Mouse (Mus musculus): Measurements from ENCODE around the gene Ifitm1.
"Not testable (repeated sequence)": the region's sequence is repeated elsewhere in the genome, so short reads cannot be mapped to it uniquely, and the experiment has no call there.

The Ifitm1 gene

DNA sequence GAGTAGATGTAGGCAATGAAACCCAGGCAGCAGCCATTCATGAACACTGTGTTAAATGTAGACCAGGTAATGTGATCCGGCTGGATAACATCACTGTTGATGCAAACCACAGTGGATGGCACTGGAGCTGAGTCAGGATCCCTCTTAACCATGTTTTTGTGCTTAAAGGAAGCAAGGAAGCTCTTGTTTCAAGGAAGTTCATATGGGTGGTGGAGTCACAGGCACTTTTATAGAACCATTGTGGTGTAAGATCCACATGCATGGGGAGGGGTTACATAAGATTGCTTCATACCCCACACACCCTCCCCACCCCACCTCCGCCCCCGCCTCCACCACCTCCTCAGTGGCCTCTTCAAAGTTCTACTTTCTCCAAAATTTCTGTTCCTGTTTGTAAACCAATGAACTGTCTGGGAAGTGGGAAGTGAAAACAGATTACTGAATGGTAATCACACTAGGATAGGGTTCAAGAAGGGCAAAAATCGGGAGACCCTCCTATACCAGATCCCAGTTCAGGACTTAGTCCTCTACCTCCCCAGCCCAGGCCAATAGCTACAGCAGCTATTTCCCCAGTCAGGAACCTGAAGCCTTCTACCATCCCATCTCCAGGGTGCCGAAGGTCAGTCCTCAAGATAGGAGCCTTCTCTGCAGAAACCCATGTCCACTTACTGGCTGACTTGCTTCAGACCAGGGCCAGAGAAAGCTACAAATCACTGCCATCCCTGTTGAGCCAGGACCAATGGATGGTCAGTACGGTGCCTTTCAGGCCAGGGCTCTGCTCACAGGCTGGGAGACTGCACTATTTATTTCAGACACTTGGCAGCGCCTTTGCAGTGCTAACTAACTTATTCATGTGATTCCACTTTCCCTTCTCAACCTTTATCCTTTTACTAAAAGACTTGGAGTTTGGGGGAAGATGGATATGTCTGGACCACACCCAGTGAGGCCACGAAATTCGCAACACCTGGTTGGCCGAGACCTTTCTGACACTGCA lies 50.0 kb downstream of the Ifitm1 start:
- TF ChIP-seq GATA4 (IDR thresholded peaks at IDR 0.05; ENCODE audit: insufficient replicate concordance, low read length), result no peak

DNA sequence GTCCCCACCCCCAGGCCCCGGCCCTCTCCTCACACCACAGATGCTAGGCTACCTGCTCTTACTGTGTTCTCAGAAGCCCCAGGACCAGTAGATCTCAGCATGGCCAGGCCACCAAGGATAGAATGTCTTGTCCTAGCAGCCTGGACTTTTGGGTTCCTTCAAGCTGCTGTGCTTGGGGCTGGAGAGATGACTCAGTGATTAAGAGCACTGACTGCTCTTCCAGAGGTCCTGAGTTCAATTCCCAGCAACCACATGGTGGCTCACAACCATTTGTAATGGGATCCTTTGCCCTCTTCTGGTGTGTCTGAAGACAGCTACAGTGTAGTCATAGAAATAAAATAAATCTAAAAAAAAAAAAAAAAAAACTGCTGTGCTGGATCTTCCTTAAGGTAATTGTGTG lies 50.8 kb downstream of the Ifitm1 start, which contains the start of gene Ifitm6:
TSS of gene Ifitm6 (minus strand) at position 101 of the 400 bp plus-strand sequence.
- TF ChIP-seq GATA4 (IDR thresholded peaks at IDR 0.05; ENCODE audit: insufficient replicate concordance, low read length), result not testable (repeated sequence)

DNA sequence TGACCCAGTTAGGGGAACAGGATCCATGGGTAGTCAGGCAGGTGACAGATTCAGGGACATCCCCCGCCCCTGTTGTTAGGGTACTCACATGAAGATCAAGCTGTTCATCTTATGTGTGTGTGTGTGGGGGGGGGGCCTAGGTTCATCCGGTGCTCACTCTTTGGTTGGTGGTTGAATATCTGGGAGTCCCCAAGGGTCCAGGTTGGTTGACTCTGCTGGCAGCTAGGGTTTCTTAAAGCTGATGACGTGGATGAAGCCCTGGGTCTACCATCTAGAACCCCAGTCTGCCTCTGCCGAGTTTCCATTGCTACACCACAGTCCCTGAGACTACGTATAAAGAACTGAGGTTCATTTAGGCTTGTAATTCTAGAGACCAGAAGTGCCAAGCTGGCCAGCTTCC lies 52.0 kb downstream of the Ifitm1 start:
- TF ChIP-seq GATA4 (IDR thresholded peaks at IDR 0.05; ENCODE audit: insufficient replicate concordance, low read length), result no peak

All from liver, adult (tissue).